Mouse (Mus musculus): Measurements from ENCODE around the gene Stag2. TPM values are rescaled to one million over a fixed set of nuclear protein-coding genes. Genes with fewer than 3 reads are reported as not detected.

Stag2 gene
- total RNA-seq, 2 experiments from 2014 or later: 78.3 to 89.5 TPM

DNA sequence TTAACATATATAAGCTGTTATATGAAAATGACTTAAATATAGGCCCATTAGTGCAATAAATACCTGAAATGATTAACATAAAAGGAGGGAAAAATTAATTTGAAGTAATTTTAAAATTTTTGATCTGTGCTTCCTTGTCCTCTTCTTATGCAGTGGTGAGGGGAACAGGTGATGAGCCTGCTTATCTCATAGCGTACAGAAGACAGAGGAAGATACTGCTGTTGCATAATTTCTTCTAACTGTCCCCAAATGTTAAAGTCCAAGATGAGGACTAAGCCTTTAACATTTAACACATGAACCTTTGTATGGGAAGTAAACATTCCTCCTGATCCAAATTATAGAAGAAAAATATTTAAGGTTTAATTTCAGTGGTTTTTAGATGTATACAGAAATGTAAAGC is 66.6 kb downstream of the Stag2 start:
- no peak for DNase-seq

DNA sequence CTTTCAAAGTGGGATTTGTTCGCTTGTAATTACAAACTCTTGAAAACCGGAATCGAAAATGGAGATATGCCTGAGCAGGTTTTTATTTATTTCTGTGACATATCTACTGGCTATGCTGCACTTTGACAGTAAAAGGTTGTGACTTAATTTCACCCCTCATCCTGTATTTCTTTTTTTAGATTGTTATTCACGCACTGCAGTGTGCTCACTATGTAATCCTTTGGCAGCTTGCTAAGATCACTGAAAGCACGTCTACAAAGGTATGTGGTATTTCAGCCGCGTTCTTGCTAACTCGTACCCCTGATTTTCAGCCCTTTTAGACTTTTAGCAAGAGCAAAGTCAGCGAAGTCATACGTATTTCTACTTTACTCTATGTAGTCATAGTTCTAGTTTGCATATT is 101.2 kb downstream of the Stag2 start:
- no peak for DNase-seq

DNA sequence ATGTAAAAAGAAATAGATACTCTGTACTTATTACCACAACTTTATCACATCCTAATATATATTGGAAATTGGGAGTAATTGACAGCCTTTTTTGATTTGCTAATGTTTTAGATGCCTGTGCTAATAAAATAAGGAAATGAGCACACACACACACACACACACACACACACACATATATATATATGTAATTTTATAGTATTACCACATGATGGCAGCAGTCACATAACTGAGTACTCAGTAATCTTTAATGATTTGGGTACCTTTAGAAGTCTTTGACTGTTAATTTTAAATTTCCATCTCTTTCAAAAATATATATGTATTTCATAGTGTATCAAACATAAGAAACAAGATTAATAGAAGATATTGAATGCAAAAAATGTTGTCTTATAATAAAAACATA is 123.6 kb downstream of the Stag2 start:
- DNase-seq: no peak

DNA sequence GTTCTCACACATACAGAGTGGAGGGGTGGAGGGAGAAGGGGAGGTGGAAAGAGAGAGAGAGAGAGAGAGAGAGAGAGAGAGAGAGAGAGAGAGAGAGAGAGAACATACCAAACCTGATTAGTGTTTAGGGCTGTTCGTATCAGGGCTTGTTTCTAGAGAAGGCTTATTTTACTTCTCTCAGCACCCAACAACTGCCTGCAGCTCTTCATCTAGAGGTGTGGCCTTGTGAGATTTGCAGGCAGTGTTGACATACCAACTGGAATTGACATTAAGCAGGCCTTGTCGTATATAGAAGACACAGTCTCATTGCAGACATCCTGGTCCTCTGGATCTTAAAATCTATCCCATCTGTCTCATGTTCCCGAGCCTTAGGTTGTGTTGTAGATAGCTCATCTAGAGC is 141.1 kb downstream of the Stag2 start:
- DNase-seq: no peak

GRCm38 (mm10) chrX:42315231-42315630 is 166.1 kb downstream of the Stag2 start:
- DNase-seq: no peak

- peak; percentile 3 for DNase-seq
These were observed 171.3 kb downstream of the Stag2 start for GRCm38 (mm10) chrX:42320424-42320823.

DNA sequence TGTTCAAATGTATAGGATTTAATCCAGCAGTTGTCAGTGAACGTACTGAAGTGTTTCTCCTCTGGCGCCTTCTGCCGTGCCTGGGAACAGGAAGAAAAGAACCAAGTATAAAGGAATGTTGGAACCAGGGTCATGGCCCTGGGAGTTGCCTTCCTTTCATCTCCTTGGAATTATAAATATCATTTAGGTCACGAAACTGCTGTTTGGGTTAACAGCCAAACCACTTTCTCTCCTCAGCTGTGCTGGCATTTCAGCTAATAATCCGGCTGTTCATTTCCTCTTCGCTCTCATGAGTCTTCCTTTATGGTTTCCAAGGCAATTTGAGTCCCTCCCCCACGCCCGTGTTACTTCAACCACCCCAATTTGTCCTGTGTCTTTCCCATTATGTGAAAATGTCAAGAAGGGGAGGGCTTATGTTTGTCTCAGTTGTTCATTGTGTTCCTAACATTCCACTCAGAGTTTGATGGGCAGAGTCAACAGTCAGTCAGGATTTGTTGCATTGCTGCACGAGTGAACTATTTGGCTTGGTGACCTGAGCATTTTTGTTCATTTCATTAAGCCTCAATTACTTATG is 172.2 kb downstream of the Stag2 start:
- no peak for DNase-seq

GRCm38 (mm10) chrX:42324848-42325247 is 175.7 kb downstream of the Stag2 start:
- DNase-seq: no peak

Other genes starting within 250 kb of the Stag2 start
- gene Thoc2, start 228.6 kb upstream of the Stag2 start, total RNA-seq (2021): 10 to 100 TPM; 32.3 to 42.6 TPM
- gene Xiap, start 89.6 kb upstream of the Stag2 start, total RNA-seq (2021): 10 to 100 TPM; 24.2 to 28.1 TPM

All from gastrocnemius, postnatal 10 days (tissue).